Mouse (Mus musculus): Measurements from ENCODE around the gene Gm10799. TPM values are rescaled to one million over a fixed set of nuclear protein-coding genes. Genes with fewer than 3 reads are reported as not detected.
"Not testable (repeated sequence)": the region's sequence is repeated elsewhere in the genome, so short reads cannot be mapped to it uniquely, and the experiment has no call there.

Gene Gm10799
- total RNA-seq (2021), result not detected
- long read RNA-seq, experiment 1, result 0 reads
- long read RNA-seq, experiment 2, result 0 reads

DNA sequence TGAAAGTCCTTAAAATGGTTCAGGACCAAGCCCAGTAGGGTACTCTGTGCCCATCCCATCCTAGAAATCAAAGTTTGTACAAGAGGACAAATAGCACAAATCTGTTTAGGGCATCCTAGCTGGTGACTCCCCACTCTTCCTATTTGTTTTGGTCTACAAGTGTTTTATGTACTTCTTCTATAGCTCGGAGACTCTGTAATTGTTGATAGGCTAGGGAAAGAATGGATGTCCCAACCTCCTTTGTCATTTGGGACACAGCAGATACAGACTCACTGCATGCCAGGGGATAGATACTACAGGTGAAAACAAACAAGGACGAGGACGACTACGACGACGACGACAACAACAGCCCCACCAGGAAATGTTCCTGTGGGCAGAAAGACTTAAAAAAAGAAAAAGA, at the start of gene Gm10799:
TSS of gene Gm10799 (minus strand) at position 101 of the 400 bp plus-strand sequence.
- not testable (repeated sequence) for DNase-seq (ENCODE audit: low spot score in 2 of 2)

DNA sequence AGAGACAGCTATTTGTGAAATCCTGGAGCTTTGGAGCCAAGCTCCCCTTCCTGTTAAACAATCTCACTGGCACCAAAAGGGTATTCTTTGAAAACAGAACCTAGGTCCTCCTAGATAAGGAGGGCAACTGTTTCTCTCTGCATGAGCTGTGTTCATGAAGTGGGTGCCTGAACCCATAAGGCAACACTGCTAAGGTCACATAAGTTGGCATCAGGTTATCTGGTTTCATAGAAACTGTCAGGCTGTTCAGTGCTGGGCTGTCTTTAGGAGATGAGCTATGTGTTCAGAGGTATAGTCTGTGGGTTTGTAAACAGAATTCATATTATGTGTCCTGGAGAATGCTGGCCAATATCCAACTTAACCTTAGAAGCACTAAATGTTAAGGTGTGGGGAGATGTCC, 48.8 kb upstream of the Gm10799 start:
- not testable (repeated sequence) for DNase-seq (ENCODE audit: low spot score in 2 of 2)

DNA sequence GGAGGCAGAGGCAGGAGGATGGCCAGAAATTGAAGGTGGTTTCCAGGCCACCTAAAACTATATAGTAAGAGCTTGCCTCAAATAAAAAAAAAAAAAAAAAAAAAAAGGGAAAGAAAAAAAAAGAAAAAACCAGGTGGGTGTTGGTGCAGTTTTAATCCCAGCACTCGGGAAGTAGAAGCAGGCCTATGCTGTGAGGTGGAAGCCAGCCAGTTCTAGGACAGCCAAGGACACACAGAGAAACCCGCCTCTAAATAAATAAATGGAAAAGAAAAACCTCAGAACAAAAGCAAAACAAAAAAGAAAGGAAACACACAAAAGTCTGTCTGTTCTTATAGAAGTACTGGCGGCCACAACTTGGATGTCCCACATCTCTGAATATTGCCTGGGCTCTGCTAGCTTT, 46.5 kb upstream of the Gm10799 start:
- no peak for DNase-seq (ENCODE audit: low spot score in 2 of 2)

DNA sequence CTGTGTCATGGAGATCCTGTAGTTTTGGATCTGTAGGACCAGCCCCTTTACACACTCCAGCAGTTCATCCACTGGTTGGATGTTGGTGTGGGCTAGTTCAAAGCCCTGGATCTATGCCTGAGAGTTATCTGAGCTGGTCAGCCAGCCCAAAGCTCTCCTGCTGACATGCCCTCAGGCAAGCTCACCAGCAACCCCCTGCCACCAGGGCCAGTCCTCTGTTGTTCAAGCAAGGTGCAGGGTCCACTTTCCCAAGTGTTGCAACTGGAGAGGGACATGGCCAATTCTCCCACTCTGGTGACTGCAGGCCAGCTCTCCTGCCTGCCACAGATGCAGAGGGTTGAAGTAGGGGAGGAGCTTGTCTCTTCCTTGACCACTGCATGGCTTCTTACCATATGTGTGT, 45.2 kb upstream of the Gm10799 start:
- not testable (repeated sequence) for DNase-seq (ENCODE audit: low spot score in 2 of 2)

DNA sequence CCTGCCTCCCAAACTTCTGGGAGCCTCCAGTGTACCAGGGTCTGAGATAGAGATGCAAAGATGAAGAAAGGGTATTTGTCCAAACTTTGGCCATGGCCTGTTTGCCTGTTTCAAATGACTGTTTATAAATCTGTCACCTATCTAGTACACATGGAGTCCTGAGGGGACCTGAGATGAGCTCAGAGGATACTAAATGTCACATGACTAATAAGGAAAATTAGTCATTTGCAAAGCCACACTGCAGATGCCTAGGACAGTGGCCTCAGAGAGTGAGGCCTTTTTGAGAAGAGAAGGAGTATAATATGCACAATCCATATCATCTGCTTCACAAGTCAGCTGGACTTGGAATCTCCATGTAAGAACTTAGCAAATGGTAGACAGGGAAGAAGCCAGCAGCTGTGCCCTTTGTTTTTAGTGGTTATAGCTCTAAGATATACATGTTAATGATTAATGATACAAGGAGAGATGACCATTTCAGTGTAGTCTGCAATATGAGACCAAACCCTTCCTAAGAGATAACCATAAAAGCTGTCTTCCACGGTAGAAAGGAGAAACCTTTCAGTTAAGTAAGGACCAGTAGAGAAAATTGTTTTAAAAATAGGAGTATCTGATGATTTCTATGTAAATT, 42.9 kb upstream of the Gm10799 start:
- DNase-seq (ENCODE audit: low spot score in 2 of 2), result not testable (repeated sequence)

DNA sequence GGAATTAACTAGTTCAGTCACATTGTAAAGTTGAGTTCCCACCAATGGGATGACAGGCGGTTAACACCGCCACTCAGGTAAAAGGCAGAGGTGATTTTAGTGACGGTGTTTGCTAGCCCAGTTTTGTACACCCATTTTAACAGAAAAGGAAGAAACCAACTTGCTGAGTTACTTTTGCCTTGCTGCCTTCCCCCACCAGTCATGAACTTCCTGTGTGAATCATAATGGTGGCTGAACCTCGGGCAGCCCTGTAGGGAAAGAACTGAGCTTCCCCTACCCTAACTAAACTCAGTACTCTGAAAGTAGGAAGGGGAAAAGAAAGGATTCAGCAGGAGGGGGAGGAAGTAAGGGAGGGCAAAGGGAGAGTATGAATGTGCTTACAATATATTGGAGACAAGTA, 41.7 kb upstream of the Gm10799 start:
- DNase-seq (ENCODE audit: low spot score in 2 of 2), result peak in 1 of 2 experiments; percentile 2

DNA sequence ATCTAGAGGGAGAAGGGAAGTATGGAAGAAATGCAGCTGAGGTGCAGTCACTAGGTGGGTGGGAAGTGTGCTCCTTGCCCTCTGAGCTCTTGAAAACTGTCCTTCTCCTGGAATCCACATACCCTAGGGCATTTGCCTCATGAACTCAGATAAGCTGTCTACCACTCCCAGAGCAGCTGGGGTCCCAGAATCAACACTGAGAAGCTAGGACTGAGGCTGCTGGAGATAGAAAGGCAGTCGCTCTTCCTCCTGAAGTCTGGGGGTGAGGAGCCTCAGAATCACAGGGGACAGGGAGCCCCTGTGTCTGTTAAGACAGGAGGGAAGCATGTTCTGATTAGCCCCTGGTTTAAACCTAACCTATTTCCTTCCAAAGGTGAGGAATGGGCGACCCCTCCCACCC, 41.2 kb upstream of the Gm10799 start:
- peak in 1 of 2 experiments; percentile 3 for DNase-seq (ENCODE audit: low spot score in 2 of 2)

DNA sequence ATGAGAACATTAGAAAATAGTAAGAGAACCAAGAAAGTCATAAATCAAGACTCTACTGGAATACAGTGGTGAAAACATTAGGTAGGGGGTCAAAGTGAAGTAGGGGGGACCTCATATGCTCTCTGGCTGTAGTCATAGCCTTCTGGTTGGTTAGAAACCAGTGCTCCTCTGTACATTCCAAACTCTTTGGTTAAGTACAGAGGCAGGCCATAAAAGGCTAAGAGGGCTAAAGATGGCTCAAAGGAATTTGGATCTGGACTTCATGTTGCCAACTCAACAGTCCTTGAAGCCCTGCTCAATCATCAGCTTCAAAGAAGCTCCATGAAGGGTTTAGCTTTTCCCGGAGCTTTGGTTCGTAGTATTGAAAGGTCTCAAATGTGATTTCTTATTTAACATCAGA, 40.7 kb upstream of the Gm10799 start:
- DNase-seq (ENCODE audit: low spot score in 2 of 2), result not testable (repeated sequence)

DNA sequence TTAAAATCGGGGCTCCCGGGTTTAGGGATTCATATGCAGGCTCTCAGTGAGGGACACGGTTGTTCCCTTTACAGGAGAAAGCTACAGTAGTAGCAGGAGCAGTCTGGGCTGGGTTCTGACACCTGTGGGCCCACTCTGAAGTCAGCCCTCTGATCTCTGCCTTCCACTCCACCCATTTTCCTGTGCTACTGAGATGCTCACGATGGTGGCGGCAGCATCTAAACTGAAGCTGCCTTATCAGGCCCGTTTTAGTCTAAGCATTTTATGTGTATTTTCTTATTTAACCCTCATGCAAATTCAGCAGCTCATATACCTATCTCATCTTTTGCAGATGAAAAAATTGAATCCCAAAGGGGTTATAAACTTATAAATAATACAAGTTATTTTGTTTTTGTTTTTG, 36.5 kb upstream of the Gm10799 start:
- no peak for DNase-seq (ENCODE audit: low spot score in 2 of 2)

DNA sequence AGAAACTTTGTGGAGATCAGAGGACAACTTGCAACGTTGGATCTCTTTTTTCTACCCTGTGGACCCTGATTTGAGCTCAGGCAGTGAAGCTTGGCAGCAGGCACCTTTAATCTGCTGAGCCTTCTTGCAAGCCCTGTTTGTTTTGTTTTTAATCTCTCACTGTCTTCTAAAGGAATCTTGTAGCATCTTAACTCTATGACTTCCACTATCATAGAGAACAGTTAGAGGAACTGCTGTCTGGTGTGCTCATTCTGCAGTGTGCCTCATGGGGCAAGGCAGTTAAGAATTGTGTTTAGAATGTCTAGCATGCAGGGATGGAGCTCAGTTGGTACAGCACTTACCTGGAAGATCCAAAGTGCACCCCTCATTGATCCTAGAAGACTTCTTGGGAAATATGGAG, 31.6 kb upstream of the Gm10799 start:
- DNase-seq (ENCODE audit: low spot score in 2 of 2), result no peak

DNA sequence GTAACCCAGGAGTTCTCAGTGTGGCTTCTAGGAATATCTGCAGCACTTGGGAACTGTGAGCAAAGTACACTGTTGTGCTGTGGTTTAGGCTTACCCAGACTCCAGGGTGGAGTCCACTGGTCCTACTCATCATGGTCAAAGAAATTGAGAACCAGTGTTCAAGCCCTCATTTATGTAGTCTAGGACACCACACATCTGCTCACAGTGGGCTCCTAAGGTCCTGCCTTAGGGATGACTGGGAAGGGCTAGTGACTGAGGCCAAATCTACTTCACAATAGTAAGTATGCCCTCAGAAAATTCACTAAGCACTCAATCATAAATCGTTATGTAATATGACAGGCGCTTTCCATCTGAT, 30.9 kb upstream of the Gm10799 start:
- DNase-seq (ENCODE audit: low spot score in 2 of 2), result no peak

DNA sequence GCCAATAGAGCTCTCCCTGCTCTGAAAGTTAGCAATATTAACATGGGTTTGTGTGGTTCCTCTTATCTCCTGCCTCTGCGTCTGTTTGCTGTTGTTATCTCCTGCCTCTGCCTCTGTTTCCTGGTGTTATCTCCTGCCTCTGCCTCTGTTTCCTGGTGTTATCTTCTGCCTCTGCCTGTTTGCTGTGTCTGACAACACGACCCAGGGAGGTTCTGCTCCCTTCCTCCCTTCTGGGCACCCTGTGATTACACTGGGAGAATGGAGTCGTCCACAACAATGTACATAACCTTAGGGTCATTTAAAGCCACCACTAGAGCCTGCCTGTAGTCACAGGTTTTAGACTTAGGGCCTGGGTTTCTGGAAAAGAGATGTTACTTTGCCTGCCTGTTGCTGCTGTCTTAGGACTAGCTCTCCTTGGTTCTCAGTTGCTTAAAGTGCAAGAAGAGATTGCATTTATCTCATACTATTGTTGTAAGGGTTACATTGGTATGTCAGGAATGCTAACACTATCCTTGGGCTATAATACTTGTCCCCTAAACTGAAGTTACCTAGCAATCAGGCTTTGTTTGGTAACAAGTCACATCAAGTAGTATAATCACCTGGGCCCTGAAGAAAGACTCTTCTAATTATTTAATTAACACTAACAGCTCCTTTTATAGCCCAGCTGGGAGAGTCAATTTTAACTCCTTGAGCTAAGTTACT, 30.3 kb upstream of the Gm10799 start:
- no peak for DNase-seq (ENCODE audit: low spot score in 2 of 2)

DNA sequence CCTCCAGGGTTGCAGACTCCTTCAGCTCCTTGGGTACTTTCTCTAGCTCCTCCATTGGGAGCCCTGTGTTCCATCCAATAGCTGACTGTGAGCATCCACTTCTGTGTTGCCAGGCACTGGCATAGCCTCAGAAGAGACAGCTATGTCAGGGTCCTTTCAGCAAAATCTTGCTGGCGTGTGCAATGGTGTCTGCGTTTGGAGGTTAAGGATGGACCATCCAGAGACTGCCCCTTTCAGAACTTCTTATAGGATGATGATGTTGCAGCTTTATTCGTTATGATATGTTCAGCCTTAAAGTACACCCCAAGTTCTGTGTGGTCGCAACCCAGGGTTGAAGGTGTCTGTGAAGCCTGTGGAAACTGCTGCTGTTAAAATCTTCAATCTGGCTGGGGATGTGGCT, 29.0 kb upstream of the Gm10799 start:
- DNase-seq (ENCODE audit: low spot score in 2 of 2), result not testable (repeated sequence)

DNA sequence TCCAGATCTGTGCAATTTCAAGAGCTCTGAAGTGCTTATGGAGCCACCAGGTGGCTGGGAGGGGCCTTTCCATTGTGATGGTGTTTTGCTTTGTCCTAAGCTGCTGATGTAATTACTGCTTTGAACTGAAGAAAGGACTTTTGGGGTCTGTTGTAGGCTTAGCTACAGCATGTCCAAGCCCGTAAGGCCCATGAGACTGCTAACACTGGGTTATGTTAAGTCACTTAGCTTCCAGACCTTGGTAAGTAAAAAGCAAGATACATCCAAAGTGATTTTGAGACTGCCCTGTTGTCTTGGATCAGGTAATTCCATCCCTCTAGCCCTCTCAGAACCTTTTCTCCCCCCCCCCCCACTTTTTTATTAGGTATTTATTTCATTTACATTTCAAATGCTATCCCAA, 28.4 kb upstream of the Gm10799 start:
- not testable (repeated sequence) for DNase-seq (ENCODE audit: low spot score in 2 of 2)

DNA sequence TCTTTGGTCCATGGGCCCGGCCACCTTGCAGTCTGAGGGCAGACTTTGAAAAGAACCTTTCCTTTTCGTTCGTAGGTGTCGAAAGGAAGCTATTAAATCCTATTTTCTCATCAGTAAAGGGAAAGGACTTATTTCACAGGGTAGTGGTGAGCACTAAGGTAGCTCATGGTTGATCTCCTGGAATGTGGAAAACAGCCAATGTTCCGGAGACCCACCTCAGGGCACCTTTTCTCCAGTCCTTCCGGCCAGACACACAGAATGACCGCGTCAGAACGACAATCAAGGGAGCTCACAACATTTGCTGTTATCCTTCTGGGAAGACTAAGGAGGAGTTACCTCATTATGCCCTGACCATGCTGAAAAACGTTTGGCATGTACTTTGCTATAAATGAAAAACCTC, 27.9 kb upstream of the Gm10799 start:
- DNase-seq (ENCODE audit: low spot score in 2 of 2), result no peak

DNA sequence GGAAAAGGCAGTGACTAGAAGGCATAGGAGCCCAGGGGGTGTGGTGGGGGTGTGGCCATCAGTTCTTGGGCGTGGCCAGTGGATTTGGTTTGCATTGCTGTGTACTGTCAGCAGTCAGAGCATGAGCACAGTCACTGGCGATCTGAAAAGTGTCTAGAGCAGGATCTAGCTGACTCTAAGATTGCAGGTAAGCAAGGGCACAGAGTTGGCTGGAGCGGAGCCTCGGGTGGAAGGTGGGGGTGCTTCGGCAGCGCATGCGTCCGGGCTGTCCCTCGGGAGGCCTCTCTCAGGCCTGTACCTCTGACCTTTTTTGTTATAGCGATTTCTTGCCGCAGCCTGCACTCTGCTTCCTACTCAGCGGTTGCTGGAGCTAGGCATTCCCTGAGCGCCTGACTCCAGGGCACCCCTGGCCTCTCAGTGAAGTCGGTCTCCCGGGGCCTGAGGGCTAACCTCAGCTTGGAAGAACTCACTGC, 27.4 kb upstream of the Gm10799 start, which contains the start of gene Cd59a:
TSS of gene Cd59a (plus strand) at position 61 of the 473 bp plus-strand sequence.
- DNase-seq (ENCODE audit: low spot score in 2 of 2), result peak; percentile 35 to 70

DNA sequence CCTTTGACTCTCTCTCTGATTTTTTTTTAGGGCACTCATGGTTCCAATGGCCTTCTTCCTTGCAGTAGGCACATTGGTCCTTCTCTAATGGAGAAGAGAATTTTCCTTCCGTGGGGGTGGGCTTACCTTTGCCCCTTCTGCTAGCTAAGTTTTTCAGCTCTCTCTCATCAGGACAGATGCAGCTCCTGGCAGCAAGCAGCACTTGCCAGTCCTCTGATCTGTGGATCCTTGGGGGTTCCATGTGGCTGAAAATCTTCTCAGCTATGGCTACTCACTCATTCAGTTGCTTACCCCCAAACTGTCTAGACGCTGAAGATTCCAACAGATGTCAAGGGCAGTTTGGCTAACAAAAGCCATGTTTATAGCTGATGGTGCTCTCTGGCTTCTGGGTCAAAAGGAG, 25.0 kb upstream of the Gm10799 start:
- no peak for DNase-seq (ENCODE audit: low spot score in 2 of 2)

DNA sequence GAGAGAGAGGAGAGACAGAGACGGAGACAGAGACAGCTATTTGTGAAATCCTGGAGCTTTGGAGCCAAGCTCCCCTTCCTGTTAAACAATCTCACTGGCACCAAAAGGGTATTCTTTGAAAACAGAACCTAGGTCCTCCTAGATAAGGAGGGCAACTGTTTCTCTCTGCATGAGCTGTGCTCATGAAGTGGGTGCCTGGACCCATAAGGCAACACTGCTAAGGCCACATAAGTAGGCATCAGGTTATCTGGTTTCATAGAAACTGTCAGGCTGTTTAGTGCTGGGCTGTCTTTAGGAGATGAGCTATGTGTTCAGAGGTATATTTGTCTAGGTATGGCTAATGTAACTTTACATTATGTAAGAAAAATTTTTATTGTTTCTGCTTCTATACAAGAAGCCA, 19.2 kb upstream of the Gm10799 start:
- not testable (repeated sequence) for DNase-seq (ENCODE audit: low spot score in 2 of 2)

DNA sequence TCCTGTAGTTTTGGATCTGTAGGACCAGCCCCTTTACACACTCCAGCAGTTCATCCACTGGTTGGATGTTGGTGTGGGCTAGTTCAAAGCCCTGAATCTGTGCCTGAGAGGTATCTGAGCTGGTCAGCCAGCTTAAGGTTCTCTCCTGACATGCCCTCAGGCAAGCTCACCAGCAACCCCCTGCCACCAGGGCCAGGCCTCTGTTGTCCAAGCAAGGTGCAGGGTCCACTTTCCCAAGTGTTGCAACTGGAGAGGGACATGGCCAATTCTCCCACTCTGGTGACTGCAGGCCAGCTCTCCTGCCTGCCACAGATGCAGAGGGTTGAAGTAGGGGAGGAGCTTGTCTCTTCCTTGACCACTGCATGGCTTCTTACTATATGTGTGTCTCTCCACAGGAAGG, 15.7 kb upstream of the Gm10799 start:
- DNase-seq (ENCODE audit: low spot score in 2 of 2), result not testable (repeated sequence)

DNA sequence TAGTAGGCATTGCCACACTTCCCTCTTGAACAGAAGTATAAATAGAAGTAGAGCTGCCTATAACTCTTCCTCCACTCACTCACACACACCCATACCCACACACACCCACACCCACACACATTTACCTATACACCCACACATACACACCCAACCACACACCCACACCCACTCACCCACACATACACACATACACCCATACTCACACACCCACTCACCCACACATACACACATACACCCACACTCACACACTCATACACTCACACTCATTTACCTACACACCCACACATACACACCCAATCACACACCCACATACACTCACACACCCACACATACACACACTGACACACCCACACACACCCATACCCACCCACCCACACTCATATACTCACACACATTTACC, 14.1 kb upstream of the Gm10799 start:
- no peak for DNase-seq (ENCODE audit: low spot score in 2 of 2)

DNA sequence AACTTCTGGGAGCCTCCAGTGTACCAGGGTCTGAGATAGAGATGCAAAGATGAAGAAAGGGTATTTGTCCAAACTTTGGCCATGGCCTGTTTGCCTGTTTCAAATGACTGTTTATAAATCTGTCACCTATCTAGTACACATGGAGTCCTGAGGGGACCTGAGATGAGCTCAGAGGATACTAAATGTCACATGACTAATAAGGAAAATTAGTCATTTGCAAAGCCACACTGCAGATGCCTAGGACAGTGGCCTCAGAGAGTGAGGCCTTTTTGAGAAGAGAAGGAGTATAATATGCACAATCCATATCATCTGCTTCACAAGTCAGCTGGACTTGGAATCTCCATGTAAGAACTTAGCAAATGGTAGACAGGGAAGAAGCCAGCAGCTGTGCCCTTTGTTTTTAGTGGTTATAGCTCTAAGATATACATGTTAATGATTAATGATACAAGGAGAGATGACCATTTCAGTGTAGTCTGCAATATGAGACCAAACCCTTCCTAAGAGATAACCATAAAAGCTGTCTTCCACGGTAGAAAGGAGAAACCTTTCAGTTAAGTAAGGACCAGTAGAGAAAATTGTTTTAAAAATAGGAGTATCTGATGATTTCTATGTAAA, 13.2 kb upstream of the Gm10799 start:
- not testable (repeated sequence) for DNase-seq (ENCODE audit: low spot score in 2 of 2)

DNA sequence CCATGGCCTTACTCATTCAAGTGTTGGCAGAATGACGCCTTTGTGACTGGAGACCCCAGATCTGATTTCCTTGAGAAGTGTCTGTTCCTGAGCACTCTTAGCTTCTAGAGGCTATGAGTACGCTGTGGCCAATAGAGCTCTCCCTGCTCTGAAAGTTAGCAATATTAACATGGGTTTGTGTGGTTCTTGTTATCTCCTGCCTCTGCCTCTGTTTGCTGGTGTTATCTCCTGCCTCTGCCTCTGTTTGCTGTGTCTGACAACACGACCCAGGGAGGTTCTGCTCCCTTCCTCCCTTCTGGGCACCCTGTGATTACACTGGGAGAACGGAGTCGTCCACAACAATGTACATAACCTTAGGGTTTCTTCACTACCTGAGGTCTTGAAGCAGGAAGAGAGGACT, 9.9 kb upstream of the Gm10799 start:
- not testable (repeated sequence) for DNase-seq (ENCODE audit: low spot score in 2 of 2)
